29 mouse cellular contexts compared by ENCODE assay signal in genomic region chr6:42546180-42546579, GRCm38 (mm10). TPM values are rescaled to one million over a fixed set of nuclear protein-coding genes. Genes with fewer than 3 reads are reported as not detected.
"Had no signal": no experiment of that assay in that cellular context is flagged by ENCODE, and none has a peak within 500 bp of the region (broad histone marks: within the 10 kb centered on the region; RNA-seq: fewer than 3 reads in every experiment).

No protein-coding gene starts in this region.

- H3K9me3 ChIP-seq: kidney, embryonic 15.5 days; liver, embryonic 13.5 days; midbrain, embryonic 12.5 days; neural tube, embryonic 12.5 days; neural tube, embryonic 15.5 days; stomach, embryonic 15.5 days had no signal

- H3K27me3 ChIP-seq: kidney, embryonic 15.5 days; liver, embryonic 13.5 days; midbrain, embryonic 12.5 days; neural tube, embryonic 12.5 days; neural tube, embryonic 15.5 days; stomach, embryonic 15.5 days had no signal

- H3K4me1 ChIP-seq: kidney, embryonic 15.5 days; liver, embryonic 13.5 days; midbrain, embryonic 12.5 days; neural tube, embryonic 12.5 days; neural tube, embryonic 15.5 days; stomach, embryonic 15.5 days had no signal

- H3K4me2 ChIP-seq: kidney, embryonic 15.5 days; liver, embryonic 13.5 days; midbrain, embryonic 12.5 days; neural tube, embryonic 12.5 days; neural tube, embryonic 15.5 days; stomach, embryonic 15.5 days had no signal

- H3K27ac ChIP-seq: kidney, embryonic 15.5 days; left cerebral cortex, adult 2 months; liver, embryonic 13.5 days; midbrain, embryonic 12.5 days; neural tube, embryonic 12.5 days; neural tube, embryonic 15.5 days; stomach, embryonic 15.5 days had no signal

- H3K4me3 ChIP-seq: kidney, embryonic 15.5 days; left cerebral cortex, adult 2 months; liver, embryonic 13.5 days; midbrain, embryonic 12.5 days; neural tube, embryonic 12.5 days; neural tube, embryonic 15.5 days; stomach, embryonic 15.5 days had no signal

- DNase-seq: kidney, adult 11 months; kidney, adult 8-10 months; kidney, postnatal 10 days; kidney, postnatal 36 days; layer of hippocampus, postnatal 36 days; liver, embryonic 13.5 days; lung, adult 2 months; lung, postnatal 4 days; right cerebral cortex, adult 18-20 months; right cerebral cortex, postnatal 14 days; spleen, adult 18-20 months; thymus, postnatal 25 days had no signal

- H3K9ac ChIP-seq: kidney, embryonic 15.5 days; liver, embryonic 13.5 days; midbrain, embryonic 12.5 days; neural tube, embryonic 12.5 days; neural tube, embryonic 15.5 days; stomach, embryonic 15.5 days had no signal

- H3K36me3 ChIP-seq: kidney, embryonic 15.5 days; liver, embryonic 13.5 days; midbrain, embryonic 12.5 days; neural tube, embryonic 12.5 days; neural tube, embryonic 15.5 days; stomach, embryonic 15.5 days had no signal

RNA-seq across cellular contexts. Expression of gene Olfr455, which starts 1.2 kb away (rescaled TPM):
- total RNA-seq: layer of hippocampus, adult 8-10 months; layer of hippocampus, postnatal 10 days; layer of hippocampus, postnatal 36 days; left cerebral cortex, adult 2 months; left cerebral cortex, postnatal 10 days; left cerebral cortex, postnatal 36 days; liver, adult 2 months; megakaryocyte progenitor cell, adult 5-6 weeks; megakaryocyte-erythroid progenitor cell, adult 5-6 weeks had no signal
- polyA plus RNA-seq: kidney, embryonic 15.5 days; limb, embryonic 11.5 days; limb, embryonic 14.5 days; liver, adult 2 months; liver, embryonic 13.5 days; liver, embryonic 16.5 days; lung, adult 2 months; midbrain, embryonic 12.5 days; neural tube, embryonic 12.5 days; neural tube, embryonic 15.5 days; stomach, embryonic 15.5 days; thymus, postnatal 0 days had no signal

RNA-seq across cellular contexts. Expression of gene Tcaf3, which starts 51.3 kb away (rescaled TPM):
- total RNA-seq: layer of hippocampus, adult 8-10 months; layer of hippocampus, postnatal 10 days; layer of hippocampus, postnatal 36 days; left cerebral cortex, adult 2 months; left cerebral cortex, postnatal 10 days; left cerebral cortex, postnatal 36 days; liver, adult 2 months; megakaryocyte progenitor cell, adult 5-6 weeks; megakaryocyte-erythroid progenitor cell, adult 5-6 weeks had no signal
- polyA plus RNA-seq: kidney, embryonic 15.5 days; limb, embryonic 11.5 days; limb, embryonic 14.5 days; liver, adult 2 months; liver, embryonic 13.5 days; liver, embryonic 16.5 days; lung, adult 2 months; midbrain, embryonic 12.5 days; neural tube, embryonic 12.5 days; neural tube, embryonic 15.5 days; stomach, embryonic 15.5 days; thymus, postnatal 0 days had no signal

RNA-seq across cellular contexts. Expression of gene Olfr456, which starts 59.2 kb away (rescaled TPM):
- total RNA-seq: layer of hippocampus, adult 8-10 months; layer of hippocampus, postnatal 10 days; layer of hippocampus, postnatal 36 days; left cerebral cortex, adult 2 months; left cerebral cortex, postnatal 10 days; left cerebral cortex, postnatal 36 days; liver, adult 2 months; megakaryocyte progenitor cell, adult 5-6 weeks; megakaryocyte-erythroid progenitor cell, adult 5-6 weeks had no signal
- polyA plus RNA-seq: kidney, embryonic 15.5 days; limb, embryonic 11.5 days; limb, embryonic 14.5 days; liver, adult 2 months; liver, embryonic 13.5 days; liver, embryonic 16.5 days; lung, adult 2 months; midbrain, embryonic 12.5 days; neural tube, embryonic 12.5 days; neural tube, embryonic 15.5 days; stomach, embryonic 15.5 days; thymus, postnatal 0 days had no signal
